Mouse (Mus musculus) liver, adult 2 months (tissue): Measurements from ENCODE around the gene Slc7a8.

Experiments used
- CTCF ChIP-seq: fragments of 200-500 bp; IDR thresholded peaks from 2 replicates; pipeline ENCODE4 v1.5.1; 2011; ENCODE audit warnings: low read depth, low read length, control low read depth
- POLR2A ChIP-seq: fragments of 200-500 bp; IDR thresholded peaks from 2 replicates; pipeline ENCODE4 v1.6.1; 2011; ENCODE audit warnings: low read length, control low read depth; ENCODE audit not compliant: insufficient read depth; ENCODE audit errors: extremely low read depth

- TF ChIP-seq CTCF = no peak
- no peak for TF ChIP-seq POLR2A
These were observed 52.7 kb downstream of the Slc7a8 start for GRCm38 (mm10) chr14:54728823-54729653.
